7 mouse cellular contexts compared by ENCODE assay signal in the genomic region with DNA sequence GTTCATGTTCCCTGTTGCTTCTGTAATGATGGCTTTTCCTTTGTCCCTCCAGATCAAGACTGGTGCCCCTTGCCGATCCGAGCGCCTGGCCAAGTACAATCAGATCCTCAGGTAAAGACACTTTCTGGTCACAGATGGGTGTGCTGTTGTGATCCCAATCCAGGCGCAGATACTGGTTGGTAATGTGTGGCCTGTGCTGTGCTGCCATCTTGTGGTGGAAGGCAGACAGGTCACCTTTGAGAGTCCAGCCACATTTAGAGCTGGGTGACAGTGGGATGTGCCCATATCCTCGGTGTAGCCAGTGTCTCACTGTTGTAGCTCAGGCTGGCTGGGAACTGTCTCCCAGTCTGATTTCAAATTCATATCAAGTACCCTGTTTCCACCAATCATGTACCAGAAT. TPM values are rescaled to one million over a fixed set of nuclear protein-coding genes. Genes with fewer than 3 reads are reported as not detected.
A peak's percentile ranks its signal among the peaks of the same experiment; 100 is the strongest.
DNase-seq lines count a peak whose midpoint lies in the region; ATAC-seq and TF ChIP-seq lines count a peak whose summit lies in the region.

No protein-coding gene starts in this region.

- H3K4me3 ChIP-seq in E14TG2a.4 (replicated peaks; ENCODE audit: low read length): no peak overlapping the region
- H3K4me3 ChIP-seq in layer of hippocampus, adult 2 months: no peak overlapping the region

- no peaks in the 10 kb centered on the region for H3K9me3 ChIP-seq in E14TG2a.4 (ENCODE audit: low read length)

- H3K36me3 ChIP-seq in E14TG2a.4 (ENCODE audit: insufficient read depth, low read length): peaks cover 87% of the 10 kb centered on the region

- H3K27me3 ChIP-seq in E14TG2a.4 (ENCODE audit: insufficient read depth, low read length): no peaks in the 10 kb centered on the region

- peak; percentile 75 for ATAC-seq in activated CD4-positive, CD25-positive, alpha-beta regulatory T cell, adult 4 months

- peak; percentile 84 for DNase-seq in embryo, embryonic 10.5 days (ENCODE audit: low spot score)
- peak; percentile 72 to 74 for DNase-seq in heart, postnatal 36 days
- peak; percentile 72 to 79 for DNase-seq in layer of hippocampus, adult 2 months (ENCODE audit: low spot score in 2 of 2)
- peak; percentile 74 for DNase-seq in lung, postnatal 14 days
- peak; percentile 76 for DNase-seq in retina, postnatal 7 days (ENCODE audit: low read depth, low spot score)

- intact Hi-C loops in heart, postnatal 36 days (cut with DNase I): loop anchor here (2.0 to 10.0 kb wide), 2 partner anchors 71 to 657 kb away; no protein-coding TSS in a partner anchor

- H3K4me1 ChIP-seq in E14TG2a.4 (replicated peaks; ENCODE audit: low read depth, low read length): peaks cover 88% of the 10 kb centered on the region

- H3K27ac ChIP-seq in layer of hippocampus, adult 2 months: no peak overlapping the region

- peak; percentile 90 for TF ChIP-seq CTCF in E14TG2a.4 (conservative IDR thresholded peaks at IDR 0.05; ENCODE audit: low read length)
- peak; percentile 95 for TF ChIP-seq CTCF in layer of hippocampus, adult 2 months (conservative IDR thresholded peaks at IDR 0.05)

RNA-seq across cellular contexts. Expression of a gene that starts 11.5 kb away (rescaled TPM):
- 100 to 1,000 TPM; 543 to 642 TPM for polyA plus RNA-seq in activated CD4-positive, CD25-positive, alpha-beta regulatory T cell, adult 4 months (2017; shearing (Covaris generic))
- total RNA-seq in heart, postnatal 36 days (2021): 100 to 1,000 TPM; 106 to 108 TPM
- total RNA-seq in layer of hippocampus, adult 2 months (2021): 100 to 1,000 TPM; 416 to 423 TPM

RNA-seq across cellular contexts. Expression of a gene that starts 33.4 kb away (rescaled TPM):
- 10 to 100 TPM; 19.0 to 19.5 TPM for polyA plus RNA-seq in activated CD4-positive, CD25-positive, alpha-beta regulatory T cell, adult 4 months (2017; shearing (Covaris generic))
- total RNA-seq in heart, postnatal 36 days (2021): 10 to 100 TPM; 51.5 to 52.0 TPM
- 100 to 1,000 TPM; 144 to 153 TPM for total RNA-seq in layer of hippocampus, adult 2 months (2021)

RNA-seq across cellular contexts. Expression of a gene that starts 46.9 kb away (rescaled TPM):
- not detected for polyA plus RNA-seq in activated CD4-positive, CD25-positive, alpha-beta regulatory T cell, adult 4 months (2017; shearing (Covaris generic))
- not detected for total RNA-seq in heart, postnatal 36 days (2021)
- not detected for total RNA-seq in layer of hippocampus, adult 2 months (2021)
